Mouse (Mus musculus) T-cell, adult 2 months (primary cell): ENCODE measurements around the gene Hadhb.

Experiments used
- DNase-seq: peaks from one replicate; pipeline ENCODE4 v3.0.0; 2022; ENCODE audit warnings: low spot score

Gene Hadhb

GRCm38 (mm10) chr5:30128680-30129079 is 26.4 kb upstream of the Hadhb start:
- DNase-seq = no peak

DNA sequence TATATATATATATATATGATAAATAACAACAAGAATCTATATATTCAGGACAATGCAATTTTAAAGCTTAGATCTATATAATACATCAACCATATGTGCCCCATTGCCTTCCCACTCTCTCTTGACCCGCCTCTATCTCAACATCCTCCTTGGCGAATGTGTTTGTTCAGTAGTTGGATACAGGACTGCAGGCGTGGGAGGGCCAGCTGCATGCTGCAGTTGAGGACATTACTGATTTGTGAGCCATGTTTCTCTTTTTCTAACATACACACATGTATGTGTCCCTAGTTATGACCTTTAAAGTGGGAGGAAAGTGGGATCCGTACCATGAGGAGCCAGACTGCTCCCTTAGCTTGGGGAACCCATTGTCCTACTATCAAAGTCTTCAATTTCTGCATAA is 23.8 kb upstream of the Hadhb start:
- DNase-seq = no peak

- no peak for DNase-seq
Measured at GRCm38 (mm10) chr5:30132173-30132572, 22.9 kb upstream of the Hadhb start.

GRCm38 (mm10) chr5:30135711-30136231 is 19.3 kb upstream of the Hadhb start:
- no peak for DNase-seq

- no peak for DNase-seq
Measured at GRCm38 (mm10) chr5:30137271-30137670, 17.8 kb upstream of the Hadhb start.

GRCm38 (mm10) chr5:30138193-30138592 is 16.9 kb upstream of the Hadhb start:
- DNase-seq = no peak

DNA sequence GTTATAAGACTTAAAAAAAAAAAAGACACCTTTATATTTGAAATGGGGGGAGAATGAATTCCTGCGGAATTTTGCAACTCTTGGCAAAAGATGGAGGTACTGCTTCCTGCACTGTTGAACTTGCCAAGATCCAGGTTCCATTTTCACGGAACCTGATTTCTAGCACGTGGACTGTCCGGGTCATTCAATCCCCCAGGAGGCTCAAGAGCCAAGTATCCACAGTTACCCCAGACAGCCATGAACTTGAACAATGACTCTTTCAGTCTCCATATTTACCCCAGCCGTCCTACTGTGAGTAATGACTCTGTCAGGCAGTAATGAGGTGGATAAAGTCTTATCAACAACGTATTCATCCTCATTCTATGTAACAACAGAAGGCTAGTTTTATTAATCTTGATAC is 8.5 kb upstream of the Hadhb start:
- no peak for DNase-seq

DNA sequence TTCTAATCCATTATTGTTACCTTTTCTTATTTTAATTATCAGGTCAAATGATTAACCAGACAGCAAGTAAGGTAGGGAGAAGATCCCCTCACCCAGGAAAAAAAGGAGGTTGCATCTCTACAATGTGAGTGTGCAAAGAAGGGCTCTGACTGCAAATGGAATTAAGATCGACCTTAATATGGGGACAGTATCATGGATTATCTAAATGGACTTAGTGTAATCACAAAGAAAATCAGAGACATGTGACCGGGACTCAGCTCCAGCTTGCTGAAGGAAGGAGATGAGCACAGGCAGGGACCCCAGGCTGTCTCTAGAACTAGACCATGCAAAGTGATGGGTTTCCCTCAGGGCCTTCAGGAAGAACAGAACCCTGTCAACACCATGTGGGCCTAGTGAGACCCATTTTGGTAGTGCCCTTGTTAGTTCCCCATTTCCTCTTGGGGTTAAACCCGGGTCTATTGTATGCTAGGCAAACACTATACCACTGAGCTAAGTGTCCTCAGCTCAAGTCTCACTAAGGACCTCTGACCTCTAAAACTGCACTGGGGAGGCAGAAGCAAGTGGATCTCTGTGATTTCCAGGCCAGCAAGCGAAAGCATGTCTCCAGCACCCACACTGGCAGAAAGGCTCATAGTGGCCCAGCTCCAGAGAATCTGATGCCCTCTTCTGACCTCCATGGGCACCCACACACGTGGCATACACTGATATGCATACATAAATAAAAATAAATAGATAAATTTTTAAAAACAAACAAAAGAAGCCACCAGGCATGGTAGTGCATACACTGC is 6.7 kb upstream of the Hadhb start:
- no peak for DNase-seq

GRCm38 (mm10) chr5:30152007-30152406 is 3.0 kb upstream of the Hadhb start:
- DNase-seq = no peak

- no peak for DNase-seq
Measured at GRCm38 (mm10) chr5:30152413-30152812, 2.6 kb upstream of the Hadhb start.

DNA sequence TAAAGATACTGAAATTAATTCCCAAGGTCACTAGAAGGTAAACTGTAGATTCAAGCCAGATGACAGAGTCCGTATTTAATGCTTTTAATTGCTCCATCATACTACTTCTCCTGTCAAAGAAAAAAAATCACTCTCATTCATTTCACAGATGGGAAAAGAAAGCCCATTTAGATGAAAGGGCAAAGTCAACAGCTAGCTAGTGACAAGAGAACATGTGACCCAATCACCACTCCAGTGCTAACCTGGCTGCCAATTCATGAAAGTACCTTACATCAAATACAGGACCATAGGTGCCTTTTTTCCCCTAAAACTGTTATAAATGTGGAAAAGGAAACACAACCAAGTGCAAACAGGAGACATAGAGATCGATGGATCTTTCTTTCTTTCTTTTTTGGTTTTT is 1.8 kb upstream of the Hadhb start:
- DNase-seq = no peak

DNA sequence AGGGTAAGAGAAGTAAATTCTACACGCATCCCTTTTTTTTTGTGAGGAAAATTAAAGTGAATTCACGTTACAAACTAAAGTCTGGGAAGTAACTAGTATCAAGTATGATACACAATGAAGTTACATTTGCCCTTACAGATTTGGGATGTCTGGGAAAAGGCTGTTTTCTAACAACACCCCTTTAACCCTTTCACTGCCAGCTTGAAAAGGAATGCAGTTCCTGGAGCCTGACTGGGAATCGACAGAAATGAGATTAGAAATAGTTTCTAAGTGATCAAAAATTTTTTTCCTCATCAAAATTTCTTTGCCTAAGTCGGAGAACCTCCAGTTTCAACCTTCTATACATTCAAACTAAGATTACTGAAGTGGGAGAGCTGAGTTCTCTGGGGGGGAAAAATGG is 1.0 kb upstream of the Hadhb start:
- no peak for DNase-seq

- no peak for DNase-seq
Measured at GRCm38 (mm10) chr5:30155395-30155792, 346 bp downstream of the Hadhb start.

DNA sequence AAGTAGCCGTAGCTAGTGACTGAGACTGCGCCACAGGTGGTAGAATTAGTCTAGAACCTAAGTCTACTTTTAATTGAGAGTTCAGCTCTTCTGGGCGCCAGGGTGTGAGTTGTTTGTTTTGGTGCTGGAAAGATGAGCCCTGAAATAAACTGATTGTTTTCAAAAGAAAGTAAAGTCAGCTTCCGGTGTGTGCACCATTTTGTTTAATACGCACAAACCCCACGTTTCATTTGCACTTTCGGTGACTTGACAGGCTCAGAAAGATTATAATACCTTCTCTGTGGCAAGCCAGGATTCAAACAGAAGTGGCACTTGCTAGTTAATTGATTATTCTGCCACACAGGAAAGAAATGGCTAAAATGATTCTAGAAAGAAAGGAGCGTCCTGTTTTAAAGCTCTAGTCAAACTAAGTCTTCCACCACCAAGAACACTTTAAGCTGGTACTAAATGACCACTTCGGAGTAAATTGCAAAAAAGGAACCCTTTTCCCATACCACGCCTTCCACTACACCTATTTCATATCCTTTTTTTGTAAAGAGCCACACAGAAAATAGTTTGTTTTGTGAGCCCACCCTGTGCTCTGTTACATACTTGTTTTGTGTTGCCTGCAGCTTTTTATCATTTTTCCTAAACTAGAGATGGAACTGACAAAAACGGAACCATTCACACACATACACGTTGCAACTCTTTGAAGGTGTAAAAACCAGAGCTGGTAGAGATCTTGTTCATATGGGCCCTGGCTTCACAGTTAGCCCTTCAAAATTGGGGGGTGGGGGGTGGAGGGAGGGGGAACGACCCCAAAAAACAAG is 977 bp downstream of the Hadhb start:
- DNase-seq = peak; percentile 39

- no peak for DNase-seq
Measured at GRCm38 (mm10) chr5:30159601-30160000, 4.6 kb downstream of the Hadhb start.

GRCm38 (mm10) chr5:30161836-30162235 is 6.8 kb downstream of the Hadhb start:
- no peak for DNase-seq

- no peak for DNase-seq
Measured at GRCm38 (mm10) chr5:30162339-30162738, 7.3 kb downstream of the Hadhb start.

- no peak for DNase-seq
Measured at GRCm38 (mm10) chr5:30165234-30165946, 10.3 kb downstream of the Hadhb start.

DNA sequence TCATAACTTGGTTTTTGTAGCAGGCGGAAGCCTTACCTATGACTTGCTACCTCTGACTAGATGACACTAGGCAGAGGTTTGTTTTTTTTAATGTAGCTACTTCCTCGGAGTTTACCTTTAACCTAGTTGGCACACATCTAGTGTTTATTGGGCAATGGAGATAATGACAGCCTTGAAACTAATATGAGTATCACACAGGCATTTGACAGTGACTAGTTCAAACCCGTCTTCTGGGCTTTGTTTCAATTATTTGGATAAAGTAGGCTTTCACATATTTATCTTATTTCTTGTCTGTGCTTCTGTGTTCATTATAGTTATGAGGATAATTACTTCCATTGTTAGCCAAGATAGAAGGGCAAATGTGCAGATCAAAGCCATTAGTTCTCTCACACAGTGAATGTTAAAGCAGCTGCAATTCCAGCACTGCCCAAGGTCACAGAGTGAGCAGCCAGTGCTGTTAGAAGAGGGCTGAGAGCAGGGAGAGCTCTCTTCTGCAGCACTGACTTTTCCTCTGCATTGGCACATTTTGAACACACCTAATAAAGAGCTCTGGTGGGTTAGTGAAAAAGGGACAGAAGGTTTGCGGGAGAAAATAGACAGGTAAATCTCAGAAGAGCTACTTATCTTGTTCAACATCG is 15.4 kb downstream of the Hadhb start:
- no peak for DNase-seq

- no peak for DNase-seq
Measured at GRCm38 (mm10) chr5:30172115-30172514, 17.1 kb downstream of the Hadhb start.

DNA sequence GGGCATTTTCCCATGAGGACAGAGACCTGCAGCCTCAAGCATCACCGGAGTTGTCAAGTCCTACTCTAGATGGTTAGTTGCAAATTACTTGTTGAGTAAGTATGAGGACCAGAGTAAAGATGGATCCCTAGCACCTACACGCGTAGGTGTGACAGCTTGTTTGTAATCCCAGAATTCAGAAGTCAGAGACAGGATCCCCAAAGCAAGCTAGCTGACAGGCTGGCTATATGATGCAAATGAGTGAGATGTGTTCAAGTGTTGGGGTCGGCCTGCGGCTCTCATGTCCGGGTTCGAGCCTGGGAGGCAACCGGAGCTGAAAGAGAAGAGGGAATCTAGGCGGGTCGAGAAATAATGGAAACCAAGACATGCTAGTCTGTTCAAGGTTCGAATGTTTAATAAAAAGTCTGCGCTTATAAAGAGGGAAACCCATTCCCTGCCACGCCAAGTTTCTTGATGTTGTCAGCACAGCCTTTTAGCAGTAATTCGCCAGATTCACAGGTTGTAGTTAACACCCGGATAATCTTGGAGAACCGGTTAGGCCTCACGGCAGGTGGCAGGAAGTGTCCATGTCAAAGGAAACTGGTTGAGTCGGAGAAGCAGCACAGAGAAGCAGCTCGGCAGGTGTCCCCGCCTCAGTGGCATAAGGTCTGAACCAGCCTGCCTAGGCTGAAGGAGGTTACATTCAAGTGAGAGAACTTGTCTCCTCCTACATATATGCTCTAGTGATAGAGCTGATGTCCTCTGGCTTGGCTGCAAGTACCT is 18.1 kb downstream of the Hadhb start:
- DNase-seq = no peak
